In the genomic region with DNA sequence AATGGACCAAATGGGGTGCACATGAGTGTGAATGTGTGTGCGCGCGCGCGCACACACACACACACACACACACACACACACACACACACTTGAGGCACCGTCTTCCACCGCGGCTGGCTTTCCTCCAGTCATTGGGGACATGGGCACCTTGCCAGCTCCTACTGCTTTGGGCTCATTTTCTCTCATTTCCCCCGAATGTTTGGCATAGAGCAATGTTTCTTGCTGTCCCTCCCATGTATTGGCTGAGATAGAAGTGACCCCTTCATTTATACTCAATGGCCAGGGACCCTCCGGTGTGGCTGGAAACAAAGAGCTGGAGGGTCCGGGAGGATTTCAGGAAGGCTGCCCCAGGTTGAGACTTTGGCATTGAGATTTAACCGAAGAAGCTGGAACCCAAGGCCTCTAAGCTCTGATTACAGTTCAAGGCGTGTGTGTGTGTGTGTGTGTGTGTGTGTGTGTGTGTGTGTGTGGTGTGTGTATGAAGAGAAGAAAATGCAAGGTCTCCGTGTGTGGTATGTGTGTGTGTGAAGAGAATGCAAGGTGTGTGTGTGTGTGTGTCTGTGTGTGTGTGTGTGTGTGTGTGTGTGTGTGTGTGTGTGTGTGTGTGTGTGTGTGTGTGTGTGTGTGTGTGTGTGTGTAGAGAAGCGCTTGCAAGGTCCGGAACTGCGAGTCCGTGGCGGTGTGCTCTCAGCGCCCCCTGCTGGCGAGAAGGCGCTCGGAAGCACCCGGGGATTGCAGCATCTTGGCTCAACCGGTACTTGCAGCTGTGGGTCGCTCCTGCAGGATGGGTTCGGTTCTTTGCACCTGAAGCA, we compare ENCODE assay signal across 8 mouse cellular contexts. TPM values are rescaled to one million over a fixed set of nuclear protein-coding genes. Genes with fewer than 3 reads are reported as not detected.
DNase-seq lines count a peak whose midpoint lies in the region; ATAC-seq lines count a peak whose summit lies in the region.

No protein-coding gene starts in this region.

- intact Hi-C loops in left cerebral cortex, postnatal 10 days (cut with DNase I): loop anchor here (5.0 to 10.0 kb wide), 2 partner anchors 270 to 377 kb away; no protein-coding TSS in a partner anchor

- peak; percentile 90 for DNase-seq in gastrocnemius, postnatal 10 days
- DNase-seq in induced T-regulatory cell, adult 2 months (ENCODE audit: low read depth): peak; percentile 83
- DNase-seq in left cerebral cortex, postnatal 10 days (ENCODE audit: extremely low spot score in 1 of 2, low spot score in 2 of 2): peak; percentile 82 to 87
- DNase-seq in right cerebral cortex, postnatal 10 days (ENCODE audit: low spot score in 2 of 2): peak; percentile 89 to 92
- peak; percentile 39 for DNase-seq in urinary bladder, postnatal 10 days (ENCODE audit: low spot score)

- ATAC-seq in activated CD4-positive, CD25-positive, alpha-beta regulatory T cell, adult 4 months: peak; percentile 46
- ATAC-seq in common myeloid progenitor, adult 5-6 weeks (replicated peaks; ENCODE audit: low read depth, poor library complexity, severe bottlenecking): peak; percentile 74
- ATAC-seq in megakaryocyte progenitor cell, adult 5-6 weeks (replicated peaks; ENCODE audit: poor library complexity): peak; percentile 77

RNA-seq across cellular contexts. Expression of gene Adpgk, which starts 9.3 kb away (rescaled TPM):
- polyA plus RNA-seq in activated CD4-positive, CD25-positive, alpha-beta regulatory T cell, adult 4 months (2017; shearing (Covaris generic)): 10 to 100 TPM in 1 of 2 experiments, 1 to 10 TPM in 1; 7.7 to 12.4 TPM
- total RNA-seq in common myeloid progenitor, adult 5-6 weeks (2017): 32.6 and 44.6 TPM in 2 replicates
- total RNA-seq in gastrocnemius, postnatal 10 days (2021): 10 to 100 TPM; 10.3 to 15.7 TPM
- 10 to 100 TPM; 16.7 to 18.5 TPM for total RNA-seq in left cerebral cortex, postnatal 10 days (2021)
- 86.5 and 87.4 TPM in 2 replicates for total RNA-seq in megakaryocyte progenitor cell, adult 5-6 weeks (2015)
- total RNA-seq in megakaryocyte progenitor cell, adult 5-6 weeks (2017): 54.3 and 57.9 TPM in 2 replicates

Comparison
In these comparisons a context has a peak if more than half of its experiments do, and no peak if none do; other contexts are left out.
1. Peak in every context shown above with its lines: DNase-seq and ATAC-seq.
2. DNase-seq: peak in every context shown above with its lines; median percentile 90 in right cerebral cortex, postnatal 10 days; 90 in gastrocnemius, postnatal 10 days; 84 in left cerebral cortex, postnatal 10 days; 83 in induced T-regulatory cell, adult 2 months; 39 in urinary bladder, postnatal 10 days.